Mouse (Mus musculus): Measurements from ENCODE around the gene Atp23.

- no peak for TF ChIP-seq GATA1 (IDR thresholded peaks at IDR 0.05; ENCODE audit: low read length)
- no peak for TF ChIP-seq TAL1 (IDR thresholded peaks at IDR 0.05; ENCODE audit: low read length)
Measured at GRCm38 (mm10) chr10:126844689-126845088, 56.5 kb downstream of the Atp23 start.
